16 mouse cellular contexts compared by ENCODE assay signal in genomic region chr12:100088026-100088425, GRCm38 (mm10).
"Had no signal": no experiment of that assay in that cellular context is flagged by ENCODE, and none has a peak within 500 bp of the region (broad histone marks: within the 10 kb centered on the region; RNA-seq: fewer than 3 reads in every experiment).

No protein-coding gene starts in this region.

- H3K9me3 ChIP-seq: lung, embryonic 15.5 days; midbrain, embryonic 12.5 days; neural tube, embryonic 12.5 days; stomach, embryonic 15.5 days had no signal

- DNase-seq: liver, postnatal 0 days; lung, adult 2 months; lung, postnatal 14 days; lung, postnatal 36 days; midbrain, embryonic 14.5 days; right cerebral cortex, postnatal 14 days; thymus, adult 2 months; thymus, postnatal 25 days; thymus, postnatal 4 days had no signal

- H3K4me3 ChIP-seq: lung, embryonic 15.5 days; megakaryocyte, embryonic 14.5 days; midbrain, embryonic 12.5 days; neural tube, embryonic 12.5 days; stomach, embryonic 15.5 days had no signal

- H3K4me2 ChIP-seq: lung, embryonic 15.5 days; midbrain, embryonic 12.5 days; neural tube, embryonic 12.5 days; stomach, embryonic 15.5 days had no signal

- H3K27ac ChIP-seq: lung, embryonic 15.5 days; midbrain, embryonic 12.5 days; neural tube, embryonic 12.5 days; stomach, embryonic 15.5 days; stomach, postnatal 0 days had no signal

- H3K36me3 ChIP-seq: lung, embryonic 15.5 days; midbrain, embryonic 12.5 days; neural tube, embryonic 12.5 days; stomach, embryonic 15.5 days had no signal

- H3K4me1 ChIP-seq: neural tube, embryonic 12.5 days had no signal

- ATAC-seq: liver, postnatal 0 days; lung, postnatal 0 days had no signal

- H3K27me3 ChIP-seq: lung, embryonic 15.5 days; midbrain, embryonic 12.5 days; neural tube, embryonic 12.5 days; stomach, embryonic 15.5 days had no signal

- H3K9ac ChIP-seq: liver, postnatal 0 days; lung, embryonic 15.5 days; midbrain, embryonic 12.5 days; neural tube, embryonic 12.5 days; stomach, embryonic 15.5 days had no signal
